Mouse (Mus musculus) retina, adult 2 months (tissue): ENCODE results near the gene A930018P22Rik.
A peak's percentile ranks its signal among the peaks of the same experiment; 100 is the strongest.
"Not testable (repeated sequence)": the region's sequence is repeated elsewhere in the genome, so short reads cannot be mapped to it uniquely, and the experiment has no call there.

Experiments used
- DNase-seq: peaks from one replicate; pipeline ENCODE4 v3.0.0-alpha.2; 2012; ENCODE audit warnings: low read depth, low spot score

A930018P22Rik gene

GRCm38 (mm10) chr2:104117173-104117572 is 5.4 kb upstream of the A930018P22Rik start:
- DNase-seq = not testable (repeated sequence)

GRCm38 (mm10) chr2:104119097-104119496 is 3.5 kb upstream of the A930018P22Rik start:
- DNase-seq = no peak

- no peak for DNase-seq
These were observed 2.3 kb upstream of the A930018P22Rik start for GRCm38 (mm10) chr2:104120312-104120711.

GRCm38 (mm10) chr2:104121681-104122504 is 676 bp upstream of the A930018P22Rik start:
- DNase-seq = no peak

GRCm38 (mm10) chr2:104123540-104123939 is 971 bp downstream of the A930018P22Rik start:
- no peak for DNase-seq

- DNase-seq = no peak
These were observed 1.5 kb downstream of the A930018P22Rik start for GRCm38 (mm10) chr2:104124071-104124470.

GRCm38 (mm10) chr2:104128803-104129531 is 6.4 kb downstream of the A930018P22Rik start:
- DNase-seq = no peak

- DNase-seq = no peak
These were observed 7.6 kb downstream of the A930018P22Rik start for GRCm38 (mm10) chr2:104130165-104130564.

GRCm38 (mm10) chr2:104130969-104131368 is 8.4 kb downstream of the A930018P22Rik start:
- DNase-seq = no peak

GRCm38 (mm10) chr2:104132266-104132859 is 9.8 kb downstream of the A930018P22Rik start:
- DNase-seq = no peak

GRCm38 (mm10) chr2:104133042-104133810 is 10.7 kb downstream of the A930018P22Rik start:
- no peak for DNase-seq

GRCm38 (mm10) chr2:104134150-104135056 is 11.8 kb downstream of the A930018P22Rik start:
- DNase-seq = peak; percentile 70

- no peak for DNase-seq
These were observed 13.4 kb downstream of the A930018P22Rik start for GRCm38 (mm10) chr2:104135920-104136319.

- no peak for DNase-seq
These were observed 19.6 kb downstream of the A930018P22Rik start for GRCm38 (mm10) chr2:104142140-104142539.

- DNase-seq = no peak
These were observed 21.4 kb downstream of the A930018P22Rik start for GRCm38 (mm10) chr2:104144004-104144403.

GRCm38 (mm10) chr2:104145983-104146382 is 23.4 kb downstream of the A930018P22Rik start:
- DNase-seq = no peak

GRCm38 (mm10) chr2:104147910-104148561 is 25.5 kb downstream of the A930018P22Rik start:
- DNase-seq = no peak

- no peak for DNase-seq
These were observed 28.2 kb downstream of the A930018P22Rik start for GRCm38 (mm10) chr2:104150608-104151397.

- DNase-seq = no peak
These were observed 30.8 kb downstream of the A930018P22Rik start for GRCm38 (mm10) chr2:104153345-104153744.
